Mouse (Mus musculus): ENCODE results near the gene Ube3a.

The Ube3a gene

GRCm38 (mm10) chr7:59228045-59228865 is at the start of gene Ube3a:
Ube3a (plus strand) TSS chr7:59228750.
- Histone ChIP-seq H3K27me3 (ENCODE audit: control insufficient read depth, insufficient read depth, low read length, poor library complexity, severe bottlenecking) (no peaks in the 10 kb centered on the region), H3K36me3 (ENCODE audit: control insufficient read depth, insufficient read depth, low read length, poor library complexity, severe bottlenecking) (no peaks in the 10 kb centered on the region)
- peak; percentile 97 for DNase-seq (ENCODE audit: low read depth, low spot score)

GRCm38 (mm10) chr7:59192831-59193230 is 35.7 kb upstream of the Ube3a start:
- H3K27me3 ChIP-seq (ENCODE audit: control insufficient read depth, insufficient read depth, low read length, poor library complexity, severe bottlenecking), result no peaks in the 10 kb centered on the region
- DNase-seq (ENCODE audit: low read depth, low spot score), result no peak
- no peaks in the 10 kb centered on the region for H3K36me3 ChIP-seq (ENCODE audit: control insufficient read depth, insufficient read depth, low read length, poor library complexity, severe bottlenecking)

GRCm38 (mm10) chr7:59214911-59215310 is 13.6 kb upstream of the Ube3a start:
- no peaks in the 10 kb centered on the region for H3K27me3 ChIP-seq (ENCODE audit: control insufficient read depth, insufficient read depth, low read length, poor library complexity, severe bottlenecking)
- H3K36me3 ChIP-seq (ENCODE audit: control insufficient read depth, insufficient read depth, low read length, poor library complexity, severe bottlenecking), result no peaks in the 10 kb centered on the region
- no peak for DNase-seq (ENCODE audit: low read depth, low spot score)

- Histone ChIP-seq H3K27me3 (ENCODE audit: control insufficient read depth, insufficient read depth, low read length, poor library complexity, severe bottlenecking) (no peaks in the 10 kb centered on the region), H3K36me3 (ENCODE audit: control insufficient read depth, insufficient read depth, low read length, poor library complexity, severe bottlenecking) (no peaks in the 10 kb centered on the region)
- no peak for DNase-seq (ENCODE audit: low read depth, low spot score)
Observed at GRCm38 (mm10) chr7:59221244-59221643, 7.3 kb upstream of the Ube3a start.

- DNase-seq (ENCODE audit: low read depth, low spot score), result no peak
- Histone ChIP-seq H3K36me3 (ENCODE audit: control insufficient read depth, insufficient read depth, low read length, poor library complexity, severe bottlenecking) (no peaks in the 10 kb centered on the region), H3K27me3 (ENCODE audit: control insufficient read depth, insufficient read depth, low read length, poor library complexity, severe bottlenecking) (no peaks in the 10 kb centered on the region)
Observed at GRCm38 (mm10) chr7:59228866-59229182, 274 bp downstream of the Ube3a start.

GRCm38 (mm10) chr7:59229183-59229911 is 797 bp downstream of the Ube3a start:
- H3K27me3 ChIP-seq (ENCODE audit: control insufficient read depth, insufficient read depth, low read length, poor library complexity, severe bottlenecking), result no peaks in the 10 kb centered on the region
- peak; percentile 42 for DNase-seq (ENCODE audit: low read depth, low spot score)
- H3K36me3 ChIP-seq (ENCODE audit: control insufficient read depth, insufficient read depth, low read length, poor library complexity, severe bottlenecking), result no peaks in the 10 kb centered on the region

GRCm38 (mm10) chr7:59230304-59230703 is 1.8 kb downstream of the Ube3a start:
- H3K27me3 ChIP-seq (ENCODE audit: control insufficient read depth, insufficient read depth, low read length, poor library complexity, severe bottlenecking), result no peaks in the 10 kb centered on the region
- DNase-seq (ENCODE audit: low read depth, low spot score), result peak; percentile 7

GRCm38 (mm10) chr7:59230768-59231167 is 2.2 kb downstream of the Ube3a start:
- no peaks in the 10 kb centered on the region for H3K36me3 ChIP-seq (ENCODE audit: control insufficient read depth, insufficient read depth, low read length, poor library complexity, severe bottlenecking)
- H3K27me3 ChIP-seq (ENCODE audit: control insufficient read depth, insufficient read depth, low read length, poor library complexity, severe bottlenecking), result no peaks in the 10 kb centered on the region
- no peak for DNase-seq (ENCODE audit: low read depth, low spot score)

More at GRCm38 (mm10) chr7:59230304-59230703, 1.8 kb downstream of the Ube3a start:
- H3K36me3 ChIP-seq (ENCODE audit: control insufficient read depth, insufficient read depth, low read length, poor library complexity, severe bottlenecking), result no peaks in the 10 kb centered on the region

GRCm38 (mm10) chr7:59231960-59232359 is 3.4 kb downstream of the Ube3a start:
- Histone ChIP-seq H3K27me3 (ENCODE audit: control insufficient read depth, insufficient read depth, low read length, poor library complexity, severe bottlenecking) (no peaks in the 10 kb centered on the region), H3K36me3 (ENCODE audit: control insufficient read depth, insufficient read depth, low read length, poor library complexity, severe bottlenecking) (no peaks in the 10 kb centered on the region)
- DNase-seq (ENCODE audit: low read depth, low spot score), result no peak

- DNase-seq (ENCODE audit: low read depth, low spot score), result no peak
- Histone ChIP-seq H3K36me3 (ENCODE audit: control insufficient read depth, insufficient read depth, low read length, poor library complexity, severe bottlenecking) (no peaks in the 10 kb centered on the region), H3K27me3 (ENCODE audit: control insufficient read depth, insufficient read depth, low read length, poor library complexity, severe bottlenecking) (no peaks in the 10 kb centered on the region)
Observed at GRCm38 (mm10) chr7:59234773-59235401, 6.3 kb downstream of the Ube3a start.

GRCm38 (mm10) chr7:59243257-59243656 is 14.7 kb downstream of the Ube3a start:
- no peak for DNase-seq (ENCODE audit: low read depth, low spot score)
- Histone ChIP-seq H3K36me3 (ENCODE audit: control insufficient read depth, insufficient read depth, low read length, poor library complexity, severe bottlenecking) (no peaks in the 10 kb centered on the region), H3K27me3 (ENCODE audit: control insufficient read depth, insufficient read depth, low read length, poor library complexity, severe bottlenecking) (no peaks in the 10 kb centered on the region)

- peak; percentile 55 for DNase-seq (ENCODE audit: low read depth, low spot score)
- Histone ChIP-seq H3K27me3 (ENCODE audit: control insufficient read depth, insufficient read depth, low read length, poor library complexity, severe bottlenecking) (no peaks in the 10 kb centered on the region), H3K36me3 (ENCODE audit: control insufficient read depth, insufficient read depth, low read length, poor library complexity, severe bottlenecking) (0 out of 2 replicates have a peak, but pooled peaks cover 2% of the 10 kb centered on the region)
Observed at GRCm38 (mm10) chr7:59245541-59245940, 17.0 kb downstream of the Ube3a start.

- Histone ChIP-seq H3K27me3 (ENCODE audit: control insufficient read depth, insufficient read depth, low read length, poor library complexity, severe bottlenecking) (no peaks in the 10 kb centered on the region), H3K36me3 (ENCODE audit: control insufficient read depth, insufficient read depth, low read length, poor library complexity, severe bottlenecking) (peaks cover 4% of the 10 kb centered on the region; the same call in 1 of the 2 replicates)
- no peak for DNase-seq (ENCODE audit: low read depth, low spot score)
Observed at GRCm38 (mm10) chr7:59253373-59253772, 24.8 kb downstream of the Ube3a start.

- no peaks in the 10 kb centered on the region for H3K27me3 ChIP-seq (ENCODE audit: control insufficient read depth, insufficient read depth, low read length, poor library complexity, severe bottlenecking)
- DNase-seq (ENCODE audit: low read depth, low spot score), result no peak
Observed at GRCm38 (mm10) chr7:59265538-59265937, 37.0 kb downstream of the Ube3a start.

GRCm38 (mm10) chr7:59271775-59272174 is 43.2 kb downstream of the Ube3a start:
- Histone ChIP-seq H3K36me3 (ENCODE audit: control insufficient read depth, insufficient read depth, low read length, poor library complexity, severe bottlenecking) (peaks cover 2% of the 10 kb centered on the region), H3K27me3 (ENCODE audit: control insufficient read depth, insufficient read depth, low read length, poor library complexity, severe bottlenecking) (no peaks in the 10 kb centered on the region)
- DNase-seq (ENCODE audit: low read depth, low spot score), result no peak

More at GRCm38 (mm10) chr7:59265538-59265937, 37.0 kb downstream of the Ube3a start:
- H3K36me3 ChIP-seq (ENCODE audit: control insufficient read depth, insufficient read depth, low read length, poor library complexity, severe bottlenecking), result no peaks in the 10 kb centered on the region

Data from splenic B cell, adult 2 months (primary cell).